Mouse (Mus musculus): ENCODE measurements around the gene Hoxa2.

GRCm38 (mm10) chr6:52167176-52167575, 2.5 kb upstream of the Hoxa2 start:
- TF ChIP-seq CTCF (IDR thresholded peaks at IDR 0.05; ENCODE audit: insufficient read depth, low read depth, low read length) (no peak), POLR2A (IDR thresholded peaks at IDR 0.05; ENCODE audit: insufficient read depth, low read depth, low read length) (no peak)

All from olfactory bulb, adult 2 months (tissue).